Mouse (Mus musculus) cerebellum, adult 2 months (tissue): ENCODE data around the gene Apoo.
"Not testable (repeated sequence)": the region's sequence is repeated elsewhere in the genome, so short reads cannot be mapped to it uniquely, and the experiment has no call there.

Experiments used
- CTCF ChIP-seq: fragments of 200-500 bp; IDR thresholded peaks from 2 replicates; pipeline ENCODE4 v1.5.1; 2011; ENCODE audit warnings: low read depth, mild to moderate bottlenecking, control low read depth, low read length, moderate library complexity, borderline replicate concordance; ENCODE audit not compliant: insufficient read depth
- POLR2A ChIP-seq: fragments of 200-500 bp; IDR thresholded peaks from 2 replicates; pipeline ENCODE4 v1.6.1; 2011; ENCODE audit warnings: low read length, control low read depth, borderline replicate concordance; ENCODE audit not compliant: insufficient read depth

DNA sequence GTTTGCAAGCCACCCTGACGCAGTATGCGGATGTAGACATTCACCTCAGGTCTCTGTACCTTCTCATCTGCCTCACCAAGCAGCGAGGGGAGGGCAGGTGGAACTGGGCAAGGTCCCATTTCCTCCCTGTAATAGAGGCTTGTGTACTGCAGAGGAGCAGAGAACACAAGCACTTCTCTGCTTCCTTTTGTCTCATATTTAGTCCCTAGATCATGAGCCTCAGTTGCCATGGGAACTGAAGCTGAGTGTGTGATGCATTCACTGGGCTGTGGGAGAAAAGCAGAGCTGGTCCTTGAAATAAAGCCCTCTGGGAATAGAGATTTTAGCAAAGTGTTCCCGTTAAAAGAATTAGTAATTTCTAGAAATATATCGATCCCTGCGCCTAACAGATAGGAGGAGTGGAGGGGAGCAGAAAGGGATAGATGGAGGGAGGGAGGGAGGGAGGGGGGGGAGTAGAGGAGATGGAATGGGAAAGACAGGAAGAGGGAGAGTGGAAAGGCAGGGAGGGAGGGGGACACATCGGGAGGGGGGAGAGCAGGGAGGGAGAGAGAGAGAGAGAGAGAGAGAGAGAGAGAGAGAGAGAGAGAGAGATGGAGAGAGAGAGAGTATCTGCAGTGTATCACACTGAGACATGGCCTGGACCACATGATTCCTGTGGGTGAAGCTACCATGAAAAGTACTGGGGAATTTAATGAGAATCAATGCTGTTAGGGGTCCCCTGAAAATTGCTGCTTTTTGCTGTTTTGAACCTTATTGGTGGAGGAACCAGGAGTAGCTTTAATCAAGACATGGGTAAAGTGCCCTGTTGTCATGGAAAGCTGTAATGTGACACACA is 83.3 kb downstream of the Apoo start:
- not testable (repeated sequence) for TF ChIP-seq POLR2A, CTCF
